Mouse (Mus musculus) forebrain, postnatal 0 days (tissue): ENCODE measurements around the gene Arl6. TPM values are rescaled to one million over a fixed set of nuclear protein-coding genes. Genes with fewer than 3 reads are reported as not detected.

Source experiments
- ATAC-seq: fragments of 200-750 bp; cut with Nextera tagmentation; 2 replicates; pipeline ENCODE4 v1.8.0; 2017; ENCODE audit warnings: mild to moderate bottlenecking, moderate library complexity
- DNase-seq: peaks from one replicate; pipeline ENCODE4 v3.0.0-alpha.2; 2015
- H3K27ac ChIP-seq: fragments of 300-500 bp; sonication (generic); 2 replicates; pipeline ENCODE4 v1.5.1; 2014; ENCODE audit warnings: low read depth, mild to moderate bottlenecking, antibody characterized with exemption, low read length, moderate library complexity, mixed read lengths
- H3K27me3 ChIP-seq: fragments of 300-500 bp; sonication (generic); 2 replicates; pipeline ENCODE4 v1.6.1; 2014; ENCODE audit warnings: mild to moderate bottlenecking, low read length, mixed read lengths; ENCODE audit not compliant: insufficient read depth
- H3K36me3 ChIP-seq: fragments of 300-500 bp; sonication (generic); 2 replicates; pipeline ENCODE4 v1.6.1; 2014; ENCODE audit warnings: mild to moderate bottlenecking, moderate library complexity; ENCODE audit not compliant: insufficient read depth
- H3K4me1 ChIP-seq: fragments of 300-500 bp; sonication (generic); 2 replicates; pipeline ENCODE4 v1.6.1; 2014; ENCODE audit warnings: antibody characterized with exemption; ENCODE audit not compliant: insufficient read depth
- H3K4me2 ChIP-seq: fragments of 300-500 bp; sonication (generic); 2 replicates; pipeline ENCODE4 v1.6.1; 2014; ENCODE audit warnings: low read depth, mild to moderate bottlenecking, moderate library complexity
- H3K4me3 ChIP-seq: fragments of 300-500 bp; sonication (generic); 2 replicates; pipeline ENCODE4 v1.5.1; 2014; ENCODE audit warnings: low read depth, low read length, mixed read lengths
- H3K9ac ChIP-seq: fragments of 300-500 bp; sonication (generic); 2 replicates; pipeline ENCODE4 v1.6.1; 2014; ENCODE audit warnings: mild to moderate bottlenecking
- H3K9me3 ChIP-seq: fragments of 300-500 bp; sonication (generic); 2 replicates; pipeline ENCODE4 v1.6.1; 2016; ENCODE audit warnings: low read length
- CTCF ChIP-seq: sonication (generic); IDR thresholded peaks from 2 replicates; pipeline ENCODE4 v1.5.1; 2016; ENCODE audit warnings: antibody characterized with exemption, control low read depth, low read depth
- WGBS: fragments of 180-500 bp; shearing (Covaris S2); extraction: QIAGEN DNeasy Blood & Tissue Kit; methylation state at CpG from one replicate; pipeline ENCODE4 v1.1.7; 2014; 5-methylcytosine and 5-hydroxymethylcytosine counted together
- polyA plus RNA-seq: library from polyadenylated mRNA; unstranded; fragments of >200 nt; fragmentation: Nextera tagmentation; extraction: Ambion mirVana; gene quantifications from 2 replicates; pipeline ENCODE4 v1.2.1, GENCODE M21; 2015
- total RNA-seq: library from RNA; depleted of rRNA; stranded (reverse); fragments of >200 nt; gene quantifications from 2 replicates; pipeline ENCODE4 v1.2.3, GENCODE M21; 2014; rRNA removed

Arl6 gene
- total and polyA plus RNA-seq, 2 experiments from 2014 or later = 37.3 to 64.6 TPM

GRCm38 (mm10) chr16:59564025-59564424, 75.2 kb downstream of the Arl6 start:
- Histone ChIP-seq H3K4me1 (no peaks in the 10 kb centered on the region), H3K4me2 (no peak overlapping the region), H3K9ac (no peak overlapping the region), H3K9me3 (no peaks in the 10 kb centered on the region), H3K27ac (no peak overlapping the region), H3K27me3 (no peaks in the 10 kb centered on the region), H3K4me3 (no peak overlapping the region), H3K36me3 (no peaks in the 10 kb centered on the region)
- 71% methylated on average over 5 of the region's 5 CpGs for WGBS
- DNase-seq (no peak), ATAC-seq (no peak)
- TF ChIP-seq CTCF = no peak

Other genes with a start within 250 kb of the Arl6 start
- not detected in 2 replicates for gene Gabrr3, start 232.1 kb downstream of the Arl6 start, total RNA-seq
- gene Gabrr3, start 232.1 kb downstream of the Arl6 start, polyA plus RNA-seq = 0.04 TPM in 1 of 2 replicates, not detected in the other
- gene Riox2, start 167.6 kb downstream of the Arl6 start, total RNA-seq = 9.8 and 11.2 TPM in 2 replicates
- 10.6 and 12.2 TPM in 2 replicates for gene Riox2, start 167.6 kb downstream of the Arl6 start, polyA plus RNA-seq
- gene Crybg3, start 38.4 kb downstream of the Arl6 start, total RNA-seq = 4.3 and 4.7 TPM in 2 replicates
- 0.88 and 0.92 TPM in 2 replicates for gene Crybg3, start 38.4 kb downstream of the Arl6 start, polyA plus RNA-seq